Mouse (Mus musculus) adipocyte (in vitro differentiated cells): Measurements from ENCODE around the gene Mrpl27.
"Not testable (repeated sequence)": the region's sequence is repeated elsewhere in the genome, so short reads cannot be mapped to it uniquely, and the experiment has no call there.

Source experiments
- DNase-seq: peaks from one replicate; pipeline ENCODE4 v3.0.0-alpha.2; 2016; ENCODE audit warnings: low spot score

Mrpl27 gene

DNA sequence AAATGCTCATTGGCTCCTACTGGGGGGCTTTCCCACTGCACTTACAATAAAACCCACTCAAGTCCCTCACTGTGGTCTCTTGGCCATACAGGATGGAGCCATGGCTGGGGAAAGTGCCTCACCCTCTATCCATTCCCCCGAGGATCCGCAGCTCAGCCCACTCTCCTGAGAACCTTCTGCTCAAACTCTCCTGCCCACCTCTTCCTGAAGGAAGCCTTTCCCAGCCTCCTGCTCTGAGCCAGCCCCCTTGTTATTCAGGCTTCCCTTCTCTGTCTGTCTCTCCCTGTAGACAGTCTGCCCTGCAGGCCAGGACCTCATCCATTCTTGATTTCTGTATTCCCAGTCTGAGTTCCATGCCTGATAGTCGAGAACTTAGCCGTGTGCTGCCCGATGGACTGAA lies 21.4 kb downstream of the Mrpl27 start:
- no peak for DNase-seq

DNA sequence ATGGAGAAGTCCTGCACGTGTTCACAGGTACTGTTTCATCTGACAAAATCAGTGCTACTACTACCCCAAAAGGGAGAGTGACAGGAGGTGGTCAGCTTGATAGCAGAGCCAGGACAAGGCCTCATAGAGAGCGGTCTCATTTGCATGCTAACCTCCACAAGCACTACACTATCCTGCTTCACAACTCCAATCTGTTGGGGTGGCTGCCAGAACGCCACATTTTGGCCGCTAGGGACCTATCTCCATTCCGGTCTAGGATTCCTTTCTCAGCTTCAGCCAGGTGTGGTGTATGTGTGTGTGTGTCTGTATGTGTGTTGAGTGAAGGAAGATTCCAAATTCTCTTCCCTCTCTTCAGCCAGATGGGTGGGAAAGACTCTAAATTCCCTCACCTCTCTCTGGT lies 21.9 kb downstream of the Mrpl27 start:
- DNase-seq, result no peak

DNA sequence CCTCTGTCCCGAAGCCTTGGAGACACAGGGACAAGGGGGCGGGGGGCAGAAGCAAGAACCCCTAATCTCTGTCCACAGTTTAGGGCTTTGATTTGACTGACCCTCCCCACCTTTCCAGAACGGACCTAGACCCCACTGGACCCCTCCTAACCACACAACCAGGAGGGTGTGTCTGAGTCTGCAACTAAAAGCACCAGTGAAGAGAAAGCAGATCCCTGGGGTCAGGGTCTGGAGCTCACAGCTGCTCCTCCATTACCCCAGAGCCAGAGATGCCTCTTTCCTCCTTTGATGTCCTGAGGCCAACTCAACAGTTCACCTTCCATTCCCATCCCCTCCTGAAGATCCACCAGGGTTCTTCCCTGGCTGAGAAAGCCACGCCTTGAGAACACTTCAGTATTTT lies 22.7 kb downstream of the Mrpl27 start:
- no peak for DNase-seq

DNA sequence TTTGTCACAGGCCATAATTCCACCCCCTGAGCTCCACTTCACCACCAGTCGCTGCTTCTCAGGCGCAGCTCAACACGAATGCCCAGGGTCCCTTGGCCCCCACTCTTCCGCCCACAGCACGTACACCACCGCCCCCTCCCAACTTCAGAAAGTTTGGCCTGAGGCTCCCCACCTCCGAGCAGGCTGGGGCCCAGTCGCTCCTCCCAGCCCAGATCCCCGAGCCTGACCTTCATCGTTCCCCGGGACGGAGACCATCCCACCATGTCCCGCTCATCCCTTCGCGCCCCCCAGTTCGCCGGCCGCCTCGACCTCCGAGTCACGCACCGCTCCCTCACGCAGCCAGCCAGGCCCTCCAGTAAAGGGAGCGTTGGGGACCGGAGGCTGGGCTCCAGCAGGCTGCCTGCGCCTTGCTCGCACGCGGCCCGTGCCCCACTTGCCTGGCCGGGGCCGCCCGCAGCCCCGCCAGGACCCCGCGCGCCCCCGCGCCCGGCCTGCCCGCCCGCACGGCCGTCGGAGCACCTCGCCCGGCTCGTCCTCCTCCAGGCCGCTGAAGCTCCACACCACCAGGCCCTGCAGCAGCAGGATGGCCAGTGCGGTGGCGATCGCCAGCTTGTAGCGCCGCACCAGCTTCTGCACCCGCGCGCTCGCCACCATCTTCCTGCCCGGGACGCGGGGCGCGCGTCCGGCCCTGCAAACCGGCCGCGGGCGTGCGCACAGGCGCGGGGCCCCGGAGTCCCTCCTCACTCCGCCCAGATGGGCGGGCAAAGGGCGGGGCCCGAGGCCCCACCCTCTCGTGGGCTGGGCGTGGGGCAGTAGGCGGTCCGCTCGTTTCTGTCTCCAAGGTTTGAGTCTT lies 23.4 kb downstream of the Mrpl27 start, which contains the start of gene Xylt2:
TSS of gene Xylt2 (minus strand) at position 762 of the 853 bp plus-strand sequence.
- peak; percentile 87 for DNase-seq

DNA sequence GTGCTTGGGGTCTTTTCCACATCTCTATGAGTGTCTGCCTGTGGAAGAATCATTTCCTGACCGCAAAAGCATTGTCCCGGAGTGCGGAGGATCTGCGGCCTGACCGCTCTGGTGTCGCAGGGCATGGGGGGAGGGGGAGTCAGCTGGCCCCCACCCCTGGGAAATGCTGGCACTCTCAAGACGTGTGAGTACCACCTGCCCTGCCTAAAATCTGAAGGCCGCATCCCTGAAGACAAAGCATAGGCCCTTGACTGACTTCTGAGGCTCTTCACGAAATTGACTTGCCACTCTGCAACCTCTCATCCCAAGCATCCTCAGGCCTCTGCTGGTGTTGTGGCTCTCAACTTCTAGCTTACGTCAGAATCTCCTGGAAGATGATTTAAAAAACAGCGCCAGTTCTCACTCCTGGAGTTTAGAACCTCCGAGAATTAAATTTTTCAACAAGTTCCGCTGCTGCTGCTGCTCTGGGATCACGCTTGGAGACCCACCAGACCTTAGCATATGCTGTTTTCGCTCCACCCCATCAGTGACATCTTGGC lies 24.1 kb downstream of the Mrpl27 start:
- no peak for DNase-seq

DNA sequence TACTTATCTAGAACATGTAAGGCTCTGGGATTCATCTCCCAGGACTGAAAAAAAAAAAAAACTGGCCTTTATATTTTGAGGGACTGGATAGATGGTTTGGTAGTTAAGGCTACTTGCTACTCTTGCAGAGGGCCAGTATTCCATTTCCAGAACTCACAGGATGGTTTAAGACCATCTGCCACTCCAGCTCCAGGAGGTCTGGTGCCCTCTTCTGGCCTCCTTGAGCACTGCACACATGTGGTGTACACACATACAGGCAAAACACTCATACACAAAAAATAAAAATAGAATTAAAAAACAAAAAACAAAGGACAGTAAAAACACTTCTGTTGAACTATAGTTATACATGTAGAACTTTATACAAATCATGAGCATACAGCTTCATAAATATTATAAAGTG lies 27.1 kb downstream of the Mrpl27 start:
- DNase-seq, result no peak

DNA sequence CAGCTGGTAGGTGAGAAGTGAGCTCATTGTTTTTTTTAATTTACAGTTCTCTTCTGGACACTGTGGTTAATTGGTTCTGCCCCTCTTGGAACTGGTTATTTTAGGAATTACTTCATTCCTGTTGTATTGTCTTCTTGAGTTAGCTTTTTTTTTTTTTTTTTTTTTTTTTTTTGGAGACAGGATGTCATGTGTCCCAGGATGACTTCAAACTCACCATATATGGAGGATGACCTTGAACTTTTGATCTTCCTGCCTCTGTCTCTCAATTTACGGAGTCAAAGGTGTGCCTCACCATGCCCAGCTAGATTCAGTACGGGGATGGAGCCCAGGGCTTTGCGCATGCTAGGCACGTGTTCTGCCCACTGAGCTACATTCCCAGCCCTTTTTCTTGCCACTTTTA lies 28.1 kb downstream of the Mrpl27 start:
- no peak for DNase-seq

DNA sequence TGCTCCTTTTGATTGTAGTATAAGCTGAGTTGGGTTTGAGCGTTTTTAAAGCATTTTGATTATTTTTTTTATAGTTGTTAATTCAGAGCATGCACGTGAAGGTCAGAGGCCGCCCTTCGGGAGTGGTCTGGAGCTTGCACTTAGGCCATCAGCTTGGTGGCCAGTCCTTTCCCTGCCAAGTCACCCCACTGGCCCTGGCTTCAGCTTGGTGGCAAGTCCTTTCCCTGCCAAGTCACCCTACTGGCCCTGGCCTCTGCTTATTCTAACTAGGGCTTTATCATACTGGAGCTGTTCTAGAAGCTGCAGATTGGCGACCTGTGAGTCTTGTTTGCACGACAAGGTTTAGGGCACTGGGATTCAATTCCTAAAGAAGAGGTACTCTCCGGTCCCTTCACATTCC lies 28.9 kb downstream of the Mrpl27 start:
- no peak for DNase-seq

DNA sequence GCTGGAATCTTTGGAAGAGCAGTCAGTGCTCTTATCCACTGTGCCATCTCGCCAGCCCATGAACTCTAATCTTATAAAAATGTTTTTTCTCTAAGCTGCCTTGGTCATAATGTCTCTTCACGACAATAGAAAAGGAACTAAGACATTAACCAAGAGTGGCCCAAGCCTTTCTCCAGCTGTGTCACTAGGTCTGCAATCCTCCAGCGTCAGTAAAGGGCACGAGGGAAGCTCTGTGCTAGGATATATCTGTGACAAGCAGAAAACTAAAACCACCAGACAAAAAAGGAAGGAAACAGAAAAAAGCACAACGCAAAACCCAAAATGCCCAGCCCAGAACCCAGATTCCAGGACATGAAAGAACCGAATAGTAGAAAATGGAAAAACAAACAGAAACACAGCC lies 33.6 kb downstream of the Mrpl27 start:
- DNase-seq, result no peak

DNA sequence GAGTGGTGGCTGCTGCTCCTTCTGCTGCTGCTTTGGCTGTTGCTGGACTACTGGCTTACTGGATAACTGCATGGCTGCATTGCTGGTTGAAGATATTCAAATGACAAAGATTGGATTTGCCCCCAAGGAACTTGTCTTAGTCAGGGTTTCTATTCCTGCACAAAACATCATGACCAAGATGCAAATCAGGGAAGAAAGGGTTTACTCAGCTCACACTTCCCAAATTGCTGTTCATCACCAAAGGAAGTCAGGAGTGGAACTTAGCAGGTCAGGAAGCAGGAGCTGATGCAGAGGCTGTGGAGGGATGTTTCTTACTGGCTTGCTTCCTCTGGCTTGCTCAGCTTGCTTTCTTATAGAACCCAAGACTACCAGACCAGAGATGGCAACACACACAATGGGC lies 38.9 kb downstream of the Mrpl27 start:
- DNase-seq, result not testable (repeated sequence)

DNA sequence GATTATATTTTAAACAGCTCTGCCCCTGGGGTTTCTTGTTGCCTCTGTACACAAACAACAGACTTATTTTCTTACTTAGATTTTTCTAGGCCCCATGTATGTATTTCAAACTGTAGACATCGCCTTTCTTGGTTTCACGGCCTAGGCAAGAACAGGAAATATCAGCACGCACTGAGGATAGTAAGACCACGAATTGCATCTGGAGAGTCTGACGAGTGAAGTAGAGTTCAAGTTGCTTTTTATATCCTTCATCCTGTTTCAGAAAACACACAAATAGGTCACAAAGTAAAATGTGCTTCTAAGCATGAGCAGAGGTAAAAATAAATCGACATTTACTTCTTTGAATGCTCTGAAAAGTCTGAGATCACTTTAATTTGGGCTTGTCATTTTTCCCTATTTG lies 41.9 kb downstream of the Mrpl27 start:
- no peak for DNase-seq

DNA sequence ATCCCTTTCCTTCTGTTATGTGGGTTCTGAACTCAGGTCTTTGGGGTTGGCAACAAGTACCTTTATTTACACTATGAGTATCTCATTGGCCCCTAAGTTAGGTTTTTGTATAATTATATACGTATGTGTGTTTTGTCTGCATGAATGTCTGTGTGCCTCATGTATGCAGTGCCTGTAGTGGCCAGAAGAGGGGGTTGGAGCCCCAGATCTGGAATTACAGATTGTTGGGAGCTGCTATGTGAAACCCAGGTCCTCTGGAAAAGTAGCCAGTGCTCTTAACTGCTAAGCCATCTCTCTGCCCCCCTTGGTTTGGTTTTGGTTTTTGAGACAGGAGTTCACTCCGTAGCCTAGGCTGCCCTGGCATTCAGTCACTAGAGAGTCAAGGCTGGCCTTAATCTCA lies 43.6 kb downstream of the Mrpl27 start:
- no peak for DNase-seq

DNA sequence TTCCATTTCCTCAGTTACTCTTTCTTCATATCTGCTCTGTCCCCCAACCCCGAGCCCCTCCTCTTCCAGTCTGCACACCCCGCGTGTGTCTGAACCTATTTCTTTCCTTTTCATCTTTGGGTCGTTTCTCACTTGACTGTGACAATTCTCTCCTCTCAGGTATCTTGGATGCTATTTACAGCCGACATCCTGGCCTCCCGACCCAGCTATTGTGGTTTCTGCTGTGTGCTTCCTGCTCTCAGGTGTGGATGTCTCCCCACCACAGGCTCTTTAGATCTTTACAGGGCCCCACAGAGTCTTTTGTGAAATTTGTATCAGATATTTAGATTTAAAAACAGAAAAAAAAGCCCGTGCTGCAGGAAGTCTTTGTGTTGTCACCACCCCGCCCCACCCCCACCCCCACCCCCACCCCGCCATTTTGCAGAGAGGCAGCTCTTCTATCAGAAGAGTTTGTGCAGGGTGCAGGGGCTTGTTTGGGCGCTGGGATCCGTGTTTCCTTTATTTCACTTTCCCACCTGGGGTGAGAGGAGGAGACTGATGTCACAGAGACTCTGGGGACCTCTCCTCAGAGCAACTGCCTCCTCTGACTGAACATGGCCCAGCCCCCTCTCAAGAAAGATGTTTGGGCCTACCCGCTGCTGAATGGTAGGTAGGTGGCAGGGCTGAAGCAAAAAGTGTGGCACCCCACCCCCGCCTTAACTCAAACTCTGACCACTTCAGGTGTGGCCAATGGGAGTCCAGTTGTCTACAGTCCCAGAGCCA lies 44.3 kb downstream of the Mrpl27 start:
- no peak for DNase-seq

DNA sequence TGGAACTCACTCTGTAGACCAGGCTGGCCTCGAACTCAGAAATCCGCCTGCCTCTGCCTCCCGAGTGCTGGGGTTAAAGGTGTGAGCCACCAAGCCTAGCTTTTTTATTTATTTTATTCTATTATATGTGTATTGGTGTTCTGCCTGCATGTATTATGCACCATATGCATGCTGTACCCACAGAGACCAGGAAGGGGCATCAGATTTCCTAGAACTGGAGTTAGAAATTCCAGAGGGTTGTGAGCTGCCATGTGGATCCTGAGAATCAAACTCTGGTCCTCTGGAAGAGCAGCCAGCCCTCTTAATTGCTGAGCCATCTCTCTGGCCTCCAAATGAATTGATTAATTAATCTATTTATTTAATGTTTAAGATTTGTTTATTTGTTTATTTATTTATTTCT lies 45.8 kb downstream of the Mrpl27 start:
- DNase-seq, result no peak

DNA sequence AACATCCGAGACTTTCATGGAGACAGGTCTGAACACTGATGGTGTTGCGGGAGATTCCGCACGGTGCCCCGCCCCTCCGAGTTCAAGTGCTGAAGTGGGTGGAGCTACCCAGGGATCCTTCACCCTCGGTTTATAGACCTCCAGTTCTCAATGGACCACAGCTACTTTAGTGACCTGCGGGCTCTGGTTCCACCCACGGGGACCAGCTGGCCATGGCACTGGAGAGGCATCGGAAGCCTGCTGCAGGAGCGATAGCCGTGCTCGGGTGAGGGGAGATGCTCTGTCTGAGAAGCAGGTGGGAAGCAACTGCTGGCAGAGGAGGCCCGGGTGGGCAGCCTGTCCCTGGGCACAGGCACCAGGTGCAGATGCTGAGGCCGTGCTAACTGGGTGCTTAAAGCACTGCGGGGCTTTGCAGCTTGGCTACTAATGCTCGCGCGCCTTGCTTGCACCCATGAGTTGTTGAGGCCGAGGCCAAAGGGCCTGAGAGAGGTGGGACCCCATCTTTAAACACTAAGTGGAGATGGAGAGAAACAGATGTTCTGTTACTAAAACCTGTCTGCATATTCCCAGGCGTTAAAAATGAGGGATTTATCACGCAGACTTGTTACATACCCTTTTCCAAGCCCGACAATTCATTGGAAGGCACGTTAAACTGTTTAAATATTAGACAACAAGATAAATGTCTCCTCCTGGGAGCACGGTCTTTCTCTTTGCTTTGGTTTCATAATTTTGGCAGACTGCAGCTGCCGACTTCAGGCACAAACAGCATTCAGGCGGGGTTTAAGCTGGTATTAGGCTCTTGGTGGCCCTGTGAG lies 48.0 kb downstream of the Mrpl27 start:
- no peak for DNase-seq

DNA sequence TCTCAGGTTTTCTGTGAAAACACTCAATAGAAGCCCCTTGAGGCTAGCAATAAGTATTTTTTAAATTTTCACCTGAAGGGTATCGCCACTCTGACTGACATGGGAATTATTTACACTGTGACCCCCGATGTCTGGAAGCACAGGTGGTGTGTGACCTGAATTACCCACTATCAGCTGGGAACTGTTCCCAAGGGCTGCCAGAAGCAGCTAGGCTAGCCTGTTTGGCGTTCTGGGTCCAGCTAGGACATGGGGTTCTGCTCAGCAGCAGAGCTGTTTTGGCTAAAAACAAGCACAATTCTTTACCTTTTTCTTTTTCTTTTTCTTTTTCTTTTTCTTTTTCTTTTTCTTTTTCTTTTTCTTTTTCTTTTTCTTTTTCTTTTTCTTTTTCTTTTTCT lies 48.6 kb downstream of the Mrpl27 start:
- peak; percentile 35 for DNase-seq

DNA sequence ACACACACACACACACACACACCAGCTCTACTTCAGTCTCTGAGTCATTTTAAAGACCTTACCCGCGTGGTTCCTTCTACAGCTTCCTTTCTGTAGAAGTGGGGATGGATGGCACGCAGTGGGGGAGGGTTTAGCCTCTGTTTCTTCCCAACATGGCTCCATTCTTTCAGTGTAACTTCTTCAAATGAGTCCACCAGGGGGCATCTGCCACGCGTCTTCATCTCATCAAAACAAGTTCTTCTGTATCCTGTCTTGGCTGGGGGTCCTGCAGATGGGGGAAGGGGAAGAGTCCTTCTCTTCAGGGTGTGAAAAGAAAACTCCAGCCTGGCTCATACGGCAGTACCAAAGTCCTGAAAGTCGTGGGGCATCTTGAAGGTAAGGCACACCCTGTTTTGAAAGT lies 50.5 kb downstream of the Mrpl27 start:
- DNase-seq, result no peak

DNA sequence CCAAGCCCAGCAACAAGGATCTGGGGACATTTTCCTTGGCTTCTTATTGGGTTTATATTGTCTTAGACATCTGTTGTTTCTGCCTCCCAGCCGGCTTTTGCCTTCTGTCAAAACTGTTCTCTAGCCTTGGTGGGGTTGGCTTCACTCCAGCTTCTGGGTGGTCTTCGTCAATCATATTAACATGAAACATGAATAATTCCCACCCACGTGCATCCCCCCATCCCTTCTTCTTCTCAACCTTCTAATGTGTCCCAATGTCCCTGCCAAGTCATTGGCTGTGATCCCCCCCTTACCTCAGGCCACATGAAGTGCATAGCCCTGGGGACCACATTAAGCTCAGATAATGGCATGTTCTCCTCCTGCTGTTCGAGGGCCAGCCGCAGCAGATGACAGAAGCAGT lies 50.9 kb downstream of the Mrpl27 start, which contains the start of gene Gm11541:
TSS of gene Gm11541 (minus strand) at position 28 of the 400 bp plus-strand sequence.
- DNase-seq, result no peak
